ENCODE assay signal across 21 mouse cellular contexts in the genomic region with DNA sequence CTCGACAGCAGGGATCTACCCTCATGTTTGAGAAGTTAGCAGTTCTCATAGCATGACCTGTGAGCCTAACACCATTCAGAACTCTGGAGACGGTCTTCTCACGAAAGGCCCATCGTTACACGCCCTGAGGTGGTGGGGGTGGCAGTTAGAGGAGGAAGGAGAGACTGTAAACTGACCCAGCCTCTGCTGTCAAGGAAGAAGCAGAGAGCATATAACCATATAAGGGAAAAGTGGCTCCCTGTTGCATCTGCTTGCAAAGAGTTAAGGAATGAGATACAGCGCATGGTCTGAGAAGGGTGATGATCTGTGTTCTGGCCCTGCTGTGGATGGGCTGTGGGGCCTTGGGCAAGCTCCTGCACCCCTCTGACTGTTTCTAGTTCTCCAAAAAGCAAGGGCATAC. TPM values are rescaled to one million over a fixed set of nuclear protein-coding genes. Genes with fewer than 3 reads are reported as not detected.
DNase-seq lines count a peak whose midpoint lies in the region; ATAC-seq and TF ChIP-seq lines count a peak whose summit lies in the region.
"Had no signal": no experiment of that assay in that cellular context is flagged by ENCODE, and none has a peak within 500 bp of the region (broad histone marks: within the 10 kb centered on the region; RNA-seq: fewer than 3 reads in every experiment).

No protein-coding gene starts in this region.

- no peaks in the 10 kb centered on the region for H3K27me3 ChIP-seq in kidney, embryonic 15.5 days
- H3K27me3 ChIP-seq in Patski: no peaks in the 10 kb centered on the region
- H3K27me3 ChIP-seq in intestine, embryonic 14.5 days (replicated peaks; ENCODE audit: control insufficient read depth, insufficient read depth, low read length): no peaks in the 10 kb centered on the region
- no peaks in the 10 kb centered on the region for H3K27me3 ChIP-seq in stomach, postnatal 0 days (ENCODE audit: control insufficient read depth, insufficient read depth, low read length)
- H3K27me3 ChIP-seq: embryonic facial prominence, embryonic 13.5 days; heart, embryonic 15.5 days; hindbrain, embryonic 15.5 days; limb, embryonic 15.5 days had no signal

- 18% methylated on average over 6 of the region's 6 CpGs for WGBS in kidney, embryonic 15.5 days
- 22% methylated on average over 6 of the region's 6 CpGs for WGBS in intestine, embryonic 14.5 days
- WGBS in stomach, postnatal 0 days: 34% methylated on average over 6 of the region's 6 CpGs

- POLR2A ChIA-PET in Patski (lab: Charles Lee): interaction anchor here (1.5 kb wide), 1 partner anchor 51 kb away, joined by 5 read pairs; no protein-coding TSS in a partner anchor

- no peak for TF ChIP-seq EP300 in stomach, postnatal 0 days (optimal IDR thresholded peaks at IDR 0.05)

- intact Hi-C loops in left cerebral cortex, adult 2 months (cut with DNase I): no loop called here

- no peak for TF ChIP-seq CTCF in Patski (IDR thresholded peaks at IDR 0.05)
- no peak for TF ChIP-seq CTCF in stomach, postnatal 0 days (IDR thresholded peaks at IDR 0.05; ENCODE audit: low read depth)
- no peak for TF ChIP-seq CTCF in left cerebral cortex, adult 2 months (IDR thresholded peaks at IDR 0.05)

- DNase-seq in kidney, adult 11 months: no peak
- no peak for DNase-seq in Patski (ENCODE audit: low read depth, low spot score)
- DNase-seq in intestine, embryonic 14.5 days (ENCODE audit: low spot score): no peak
- DNase-seq in stomach, postnatal 0 days (ENCODE audit: low spot score): no peak
- DNase-seq in MN1 (ENCODE audit: low spot score): no peak
- DNase-seq in left cerebral cortex, adult 2 months (ENCODE audit: extremely low spot score in 1 of 2, low spot score in 2 of 2): no peak
- DNase-seq: cerebellum, postnatal 10 days; gastrocnemius, postnatal 25 days; kidney, postnatal 14 days; layer of hippocampus, adult 9-11 months; lung, adult 18-20 months; midbrain, embryonic 14.5 days; right cerebral cortex, postnatal 4 days; thymus, postnatal 4 days had no signal

- H3K4me1 ChIP-seq in kidney, embryonic 15.5 days: peaks cover 32% of the 10 kb centered on the region
- peaks cover 20% of the 10 kb centered on the region for H3K4me1 ChIP-seq in intestine, embryonic 14.5 days (replicated peaks; ENCODE audit: control insufficient read depth, insufficient read depth, low read length)
- H3K4me1 ChIP-seq in stomach, postnatal 0 days (replicated peaks; ENCODE audit: control insufficient read depth, insufficient read depth): no peaks in the 10 kb centered on the region

- no peak overlapping the region for H3K27ac ChIP-seq in kidney, embryonic 15.5 days
- peak overlapping the region; percentile 64 for H3K27ac ChIP-seq in intestine, embryonic 14.5 days (ENCODE audit: low read depth)
- peak overlapping the region; percentile 81 for H3K27ac ChIP-seq in stomach, postnatal 0 days (replicated peaks)
- no peak overlapping the region for H3K27ac ChIP-seq in left cerebral cortex, adult 2 months
- H3K27ac ChIP-seq: embryonic facial prominence, embryonic 13.5 days; hindbrain, embryonic 15.5 days; limb, embryonic 15.5 days had no signal

- ATAC-seq in kidney, embryonic 15.5 days (replicated peaks; ENCODE audit: low FRiP score): 0 out of 2 replicates have a peak, but pooled peaks have one; percentile 35
- ATAC-seq in Patski: peak; percentile 66
- 0 out of 2 replicates have a peak, but pooled peaks have one; percentile 50 for ATAC-seq in intestine, embryonic 14.5 days (replicated peaks; ENCODE audit: low FRiP score, low TSS enrichment, low read depth)
- peak; percentile 7; the same call in 1 of the 2 replicates for ATAC-seq in stomach, postnatal 0 days (ENCODE audit: low FRiP score, low TSS enrichment)
- ATAC-seq: CD4-positive, CD25-positive, alpha-beta regulatory T cell, adult 4 months had no signal

- no peaks in the 10 kb centered on the region for H3K9me3 ChIP-seq in kidney, embryonic 15.5 days (replicated peaks)
- H3K9me3 ChIP-seq in intestine, embryonic 14.5 days (ENCODE audit: control insufficient read depth, low read length): no peaks in the 10 kb centered on the region
- no peaks in the 10 kb centered on the region for H3K9me3 ChIP-seq in stomach, postnatal 0 days (ENCODE audit: control insufficient read depth, low read length)
- H3K9me3 ChIP-seq: embryonic facial prominence, embryonic 13.5 days; forebrain, embryonic 10.5 days; heart, embryonic 15.5 days; hindbrain, embryonic 15.5 days; limb, embryonic 15.5 days had no signal

- H3K36me3 ChIP-seq in kidney, embryonic 15.5 days: no peaks in the 10 kb centered on the region
- H3K36me3 ChIP-seq in intestine, embryonic 14.5 days (ENCODE audit: control insufficient read depth, insufficient read depth, low read length): no peaks in the 10 kb centered on the region
- no peaks in the 10 kb centered on the region for H3K36me3 ChIP-seq in stomach, postnatal 0 days (ENCODE audit: control insufficient read depth, insufficient read depth, low read length)
- H3K36me3 ChIP-seq: embryonic facial prominence, embryonic 13.5 days; forebrain, embryonic 10.5 days; heart, embryonic 15.5 days; hindbrain, embryonic 15.5 days; limb, embryonic 15.5 days had no signal

- H3K4me2 ChIP-seq in kidney, embryonic 15.5 days: no peak overlapping the region
- no peak overlapping the region for H3K4me2 ChIP-seq in intestine, embryonic 14.5 days (ENCODE audit: low read length)
- H3K4me2 ChIP-seq in stomach, postnatal 0 days (replicated peaks; ENCODE audit: low read depth): no peak overlapping the region
- H3K4me2 ChIP-seq: embryonic facial prominence, embryonic 13.5 days; heart, embryonic 15.5 days; hindbrain, embryonic 15.5 days; limb, embryonic 15.5 days had no signal

- CTCF ChIA-PET in Patski (lab: Charles Lee): interaction anchor here (0.9 kb wide), 3 partner anchors 12 to 28 kb away, joined by 3 to 5 read pairs (median 3); no protein-coding TSS in a partner anchor

- no peak overlapping the region for H3K4me3 ChIP-seq in kidney, embryonic 15.5 days (replicated peaks)
- no peak overlapping the region for H3K4me3 ChIP-seq in intestine, embryonic 14.5 days (ENCODE audit: low read depth, low read length)
- no peak overlapping the region for H3K4me3 ChIP-seq in stomach, postnatal 0 days (ENCODE audit: low read depth, low read length)
- H3K4me3 ChIP-seq in left cerebral cortex, adult 2 months: no peak overlapping the region
- H3K4me3 ChIP-seq: embryonic facial prominence, embryonic 13.5 days; forebrain, embryonic 10.5 days; heart, embryonic 15.5 days; hindbrain, embryonic 15.5 days; limb, embryonic 15.5 days had no signal

- in situ Hi-C loops in Patski (cut with MboI; ENCODE audit: low pct_unique_long_range_greater_than_20kb): no loop called here

- H3K9ac ChIP-seq in kidney, embryonic 15.5 days: no peak overlapping the region
- no peak overlapping the region for H3K9ac ChIP-seq in intestine, embryonic 14.5 days (ENCODE audit: low read length)
- H3K9ac ChIP-seq in stomach, postnatal 0 days (ENCODE audit: low read length): no peak overlapping the region
- H3K9ac ChIP-seq: embryonic facial prominence, embryonic 13.5 days; heart, embryonic 15.5 days; hindbrain, embryonic 15.5 days; limb, embryonic 15.5 days had no signal

RNA-seq across cellular contexts. Expression of gene Sorbs1, which starts 50.7 kb away (rescaled TPM):
- polyA plus RNA-seq in kidney, embryonic 15.5 days (2015; fragmentation: Nextera tagmentation; extraction: Ambion mirVana): 53.4 and 59.2 TPM in 2 replicates
- polyA plus RNA-seq in Patski (2021): 68.9 TPM
- polyA plus RNA-seq in intestine, embryonic 14.5 days (2014; fragmentation: Nextera tagmentation; extraction: Ambion mirVana): 88.3 and 88.9 TPM in 2 replicates
- 107 and 111 TPM in 2 replicates for polyA plus RNA-seq in stomach, postnatal 0 days (2015; fragmentation: Nextera tagmentation; extraction: Ambion mirVana)
- 100 to 1,000 TPM; 160 to 161 TPM for total RNA-seq in left cerebral cortex, adult 2 months (2021)

Comparison
In these comparisons a context has a peak if more than half of its experiments do, and no peak if none do; other contexts are left out.
1. ATAC-seq: peak in every context shown above with its lines; median percentile 66 in Patski; 50 in intestine, embryonic 14.5 days; 35 in kidney, embryonic 15.5 days; 7 in stomach, postnatal 0 days.
2. H3K27ac ChIP-seq: peak in intestine, embryonic 14.5 days (single experiment) and stomach, postnatal 0 days (single experiment); none in kidney, embryonic 15.5 days (single experiment) and left cerebral cortex, adult 2 months (single experiment).